Mouse (Mus musculus) heart, embryonic 11.5 days (tissue): ENCODE measurements around the gene Gdf10. TPM values are rescaled to one million over a fixed set of nuclear protein-coding genes. Genes with fewer than 3 reads are reported as not detected.

Source experiments
- ATAC-seq: fragments of 200-750 bp; cut with Nextera tagmentation; replicated peaks from 2 replicates; pipeline ENCODE4 v1.8.0; 2017; ENCODE audit warnings: moderate library complexity; ENCODE audit not compliant: insufficient number of reproducible peaks, low FRiP score, low TSS enrichment
- H3K27ac ChIP-seq: fragments of 300-500 bp; sonication (generic); 2 replicates; pipeline ENCODE4 v1.5.1; 2014; ENCODE audit warnings: mild to moderate bottlenecking, low read depth, low read length
- H3K27me3 ChIP-seq: fragments of 300-500 bp; sonication (generic); 2 replicates; pipeline ENCODE4 v1.6.1; 2014; ENCODE audit warnings: mild to moderate bottlenecking, low read length, mixed read lengths; ENCODE audit not compliant: control insufficient read depth, insufficient read depth
- H3K36me3 ChIP-seq: fragments of 300-500 bp; sonication (generic); 2 replicates; pipeline ENCODE4 v1.6.1; 2014; ENCODE audit warnings: mild to moderate bottlenecking, low read length, moderate library complexity, mixed read lengths; ENCODE audit not compliant: control insufficient read depth, insufficient read depth
- H3K4me1 ChIP-seq: fragments of 300-500 bp; sonication (generic); 2 replicates; pipeline ENCODE4 v1.6.1; 2014; ENCODE audit warnings: low read length; ENCODE audit not compliant: control insufficient read depth, insufficient read depth
- H3K4me2 ChIP-seq: fragments of 300-500 bp; sonication (generic); 2 replicates; pipeline ENCODE4 v1.6.1; 2014; ENCODE audit warnings: mild to moderate bottlenecking, moderate library complexity
- H3K4me3 ChIP-seq: fragments of 300-500 bp; sonication (generic); 2 replicates; pipeline ENCODE4 v1.5.1; 2014; ENCODE audit warnings: low read depth, low read length
- H3K9ac ChIP-seq: fragments of 300-500 bp; sonication (generic); 2 replicates; pipeline ENCODE4 v1.6.1; 2014; ENCODE audit warnings: mild to moderate bottlenecking, low read depth, low read length, moderate library complexity
- H3K9me3 ChIP-seq: fragments of 300-500 bp; sonication (generic); replicated peaks from 2 replicates; pipeline ENCODE4 v1.6.1; 2016; ENCODE audit warnings: low read length; ENCODE audit not compliant: control insufficient read depth
- WGBS: fragments of 180-500 bp; shearing (Covaris S2); extraction: QIAGEN DNeasy Blood & Tissue Kit; methylation state at CpG from one replicate; pipeline ENCODE4 v1.1.7; 2014; ENCODE audit not compliant: insufficient replicate concordance; 5-methylcytosine and 5-hydroxymethylcytosine counted together
- polyA plus RNA-seq: library from polyadenylated mRNA; unstranded; fragments of >200 nt; fragmentation: Nextera tagmentation; extraction: Ambion mirVana; gene quantifications from 2 replicates; pipeline ENCODE4 v1.2.1, GENCODE M21; 2014

Gene Gdf10
- polyA plus RNA-seq, 1 experiment from 2014 or later: 2.2 TPM

DNA sequence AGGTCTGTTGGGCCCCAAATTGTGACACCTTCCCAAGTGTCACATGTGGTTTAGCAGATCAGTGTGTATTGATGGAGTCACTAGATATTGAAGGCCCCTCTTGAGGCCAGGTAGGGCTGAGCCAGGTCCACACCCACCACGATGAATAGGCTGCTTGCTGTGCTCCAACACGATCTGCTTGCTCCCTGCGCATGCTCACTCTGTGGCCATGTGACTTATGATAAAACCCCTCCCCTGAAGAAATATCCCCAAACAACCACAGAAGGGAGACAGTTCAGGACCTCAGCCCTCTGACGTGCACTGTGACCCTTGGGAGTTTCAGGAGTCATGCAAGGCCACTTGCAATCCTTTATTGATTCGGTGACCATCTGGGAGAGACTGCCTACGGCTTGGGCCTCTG lies 22.7 kb downstream of the Gdf10 start:
- Histone ChIP-seq H3K36me3 (no peaks in the 10 kb centered on the region), H3K4me3 (no peak overlapping the region), H3K4me2 (no peak overlapping the region), H3K27ac (no peak overlapping the region), H3K4me1 (peaks cover under 1% of the 10 kb centered on the region), H3K9ac (no peak overlapping the region), H3K9me3 (no peaks in the 10 kb centered on the region), H3K27me3 (no peaks in the 10 kb centered on the region)
- WGBS: 70% methylated on average over 6 of the region's 6 CpGs
- no peak for ATAC-seq

DNA sequence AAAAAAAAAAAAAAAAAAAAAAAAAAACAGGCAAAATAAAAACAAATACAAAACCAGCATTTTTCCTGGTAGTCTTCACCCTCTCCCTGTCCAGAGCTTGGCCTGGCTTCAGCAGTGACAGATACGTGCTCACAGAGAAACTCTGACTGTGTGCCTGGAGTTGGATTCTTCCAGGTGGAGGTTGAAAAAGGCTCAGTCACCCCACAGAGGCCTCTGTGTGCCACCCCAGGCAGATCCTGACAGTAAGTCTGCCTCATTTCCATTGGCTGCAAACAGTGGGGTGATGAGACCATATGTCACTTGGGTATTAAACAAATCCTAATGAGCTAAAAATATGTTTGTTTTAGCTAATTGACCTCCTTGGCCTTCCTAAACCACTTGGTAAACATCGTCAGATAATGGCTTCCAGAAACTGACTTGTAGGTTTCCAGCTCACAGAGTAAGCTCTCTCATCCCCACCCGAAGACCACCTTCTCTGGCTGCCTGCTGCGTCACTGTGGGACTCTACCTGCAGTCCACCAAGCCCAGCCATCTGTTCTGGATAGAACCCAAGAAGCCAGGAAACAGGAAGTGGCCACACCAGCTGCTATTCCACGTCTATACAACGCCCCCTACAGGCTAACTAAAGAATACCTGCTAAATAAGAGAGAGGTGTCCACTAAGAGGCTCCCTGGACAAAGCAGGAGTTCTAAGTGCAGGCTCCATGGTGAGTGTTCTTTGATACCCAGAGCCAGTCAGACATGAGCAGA lies 29.0 kb downstream of the Gdf10 start:
- H3K4me2 ChIP-seq: no peak overlapping the region
- H3K4me3 ChIP-seq: no peak overlapping the region
- H3K36me3 ChIP-seq: no peaks in the 10 kb centered on the region
- WGBS: 46% methylated on average over 6 of the region's 6 CpGs
- H3K27ac ChIP-seq: no peak overlapping the region
- H3K9me3 ChIP-seq: no peaks in the 10 kb centered on the region
- no peak for ATAC-seq
- peaks cover 3% of the 10 kb centered on the region; the same call in 1 of the 2 replicates for H3K27me3 ChIP-seq
- H3K4me1 ChIP-seq: no peaks in the 10 kb centered on the region
- no peak overlapping the region for H3K9ac ChIP-seq

DNA sequence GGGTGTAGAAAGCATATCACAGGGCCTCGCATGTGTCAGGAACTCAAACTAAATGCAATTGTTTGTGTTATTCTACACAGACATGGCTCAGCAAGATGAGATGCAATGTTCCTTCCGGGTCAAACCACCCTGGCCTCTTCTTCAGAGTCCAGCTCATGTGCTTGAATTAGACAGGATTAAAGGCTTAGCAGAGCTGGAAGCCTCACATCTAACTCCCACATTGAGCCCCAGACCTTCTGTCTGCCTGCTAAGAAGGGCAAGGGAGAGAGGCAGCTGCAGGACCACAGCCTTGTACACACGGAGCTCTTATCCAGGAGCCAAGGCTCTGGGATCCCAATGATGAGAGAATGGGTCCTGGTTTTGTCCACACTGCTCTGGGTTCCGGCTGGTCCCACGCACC lies 30.4 kb downstream of the Gdf10 start, which contains the start of gene Rbp3:
Gene Rbp3, plus strand, starts transcription at position 243 of the 400 bp plus-strand sequence.
- Histone ChIP-seq H3K36me3 (no peaks in the 10 kb centered on the region), H3K9ac (no peak within 1 kb of the TSS), H3K27ac (no peak within 1 kb of the TSS), H3K4me1 (peaks cover 4% of the 10 kb centered on the region), H3K4me2 (no peak within 1 kb of the TSS), H3K9me3 (no peaks in the 10 kb centered on the region), H3K27me3 (peaks cover 3% of the 10 kb centered on the region; the same call in 1 of the 2 replicates), H3K4me3 (no peak within 1 kb of the TSS)
- ATAC-seq: no peak
- 82% methylated on average over 5 of the region's 5 CpGs for WGBS

DNA sequence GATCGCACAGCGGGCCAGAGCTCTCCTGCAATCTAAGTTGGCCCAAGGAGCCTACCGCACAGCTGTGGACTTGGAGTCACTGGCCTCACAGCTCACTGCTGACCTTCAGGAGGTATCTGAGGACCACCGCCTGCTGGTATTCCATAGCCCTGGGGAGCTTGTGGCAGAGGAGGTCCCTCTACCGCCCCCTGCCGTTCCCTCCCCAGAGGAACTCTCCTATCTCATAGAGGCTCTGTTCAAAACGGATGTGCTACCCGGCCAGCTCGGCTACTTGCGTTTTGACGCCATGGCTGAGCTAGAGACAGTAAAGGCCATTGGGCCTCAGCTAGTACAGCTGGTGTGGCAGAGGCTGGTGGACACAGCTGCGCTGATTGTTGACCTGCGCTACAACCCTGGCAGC lies 32.7 kb downstream of the Gdf10 start:
- H3K4me2 ChIP-seq: no peak overlapping the region
- no peak overlapping the region for H3K27ac ChIP-seq
- WGBS: 65% methylated on average over 13 of the region's 13 CpGs
- H3K4me1 ChIP-seq: peaks cover 8% of the 10 kb centered on the region
- H3K9ac ChIP-seq: no peak overlapping the region
- H3K9me3 ChIP-seq: no peaks in the 10 kb centered on the region
- H3K27me3 ChIP-seq: peaks cover 3% of the 10 kb centered on the region; the same call in 1 of the 2 replicates
- H3K36me3 ChIP-seq: no peaks in the 10 kb centered on the region
- no peak overlapping the region for H3K4me3 ChIP-seq
- ATAC-seq: no peak

DNA sequence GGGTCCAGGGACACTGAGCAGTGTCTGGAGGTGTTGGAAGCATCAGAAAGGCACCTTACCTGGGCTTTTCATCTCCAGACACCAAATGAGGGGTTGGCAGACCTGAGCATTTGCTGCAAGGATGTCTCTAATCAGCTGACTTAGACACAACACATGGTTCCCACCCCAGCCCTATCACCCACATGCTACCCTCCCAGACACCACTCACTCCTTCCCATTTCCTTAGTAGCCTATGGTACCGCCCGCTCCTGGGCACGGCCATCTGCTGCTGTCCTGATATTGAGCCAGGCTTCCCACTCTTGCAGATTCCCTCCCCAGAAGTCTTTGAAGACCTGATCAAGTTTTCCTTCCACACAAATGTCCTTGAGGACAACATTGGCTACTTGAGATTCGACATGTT lies 34.8 kb downstream of the Gdf10 start:
- Histone ChIP-seq H3K9me3 (no peaks in the 10 kb centered on the region), H3K27me3 (peaks cover 3% of the 10 kb centered on the region; the same call in 1 of the 2 replicates), H3K9ac (no peak overlapping the region), H3K4me2 (no peak overlapping the region), H3K4me1 (peaks cover 8% of the 10 kb centered on the region), H3K36me3 (no peaks in the 10 kb centered on the region), H3K27ac (no peak overlapping the region), H3K4me3 (no peak overlapping the region)
- no peak for ATAC-seq
- WGBS: 57% methylated on average over 4 of the region's 4 CpGs

DNA sequence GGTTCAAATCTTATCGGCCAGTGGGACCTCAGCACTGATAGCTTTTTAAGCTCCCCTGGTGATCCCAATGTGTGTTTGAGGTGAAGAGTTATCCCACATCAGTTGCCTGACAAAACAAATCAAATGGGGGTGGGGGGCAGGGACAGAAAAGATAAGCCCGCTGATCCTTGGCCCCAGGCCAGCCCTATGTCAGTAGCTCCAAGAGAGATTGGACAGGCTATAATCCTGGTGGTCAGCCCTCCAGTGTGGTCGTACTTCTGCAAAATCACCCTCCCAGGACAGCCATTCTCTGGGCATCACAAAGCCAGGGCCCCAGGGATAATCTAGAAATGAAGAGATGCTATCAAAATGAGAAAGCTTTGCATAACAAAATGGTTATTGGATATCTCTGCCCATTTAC lies 35.5 kb downstream of the Gdf10 start:
- Histone ChIP-seq H3K27me3 (peaks cover 3% of the 10 kb centered on the region; the same call in 1 of the 2 replicates), H3K27ac (no peak overlapping the region), H3K4me1 (peaks cover 8% of the 10 kb centered on the region), H3K4me3 (no peak overlapping the region), H3K9ac (0 out of 2 replicates have a peak overlapping the region, but pooled peaks have one; percentile 4), H3K9me3 (no peaks in the 10 kb centered on the region), H3K36me3 (no peaks in the 10 kb centered on the region), H3K4me2 (no peak overlapping the region)
- 8% methylated on average over 3 of the region's 3 CpGs for WGBS
- no peak for ATAC-seq

DNA sequence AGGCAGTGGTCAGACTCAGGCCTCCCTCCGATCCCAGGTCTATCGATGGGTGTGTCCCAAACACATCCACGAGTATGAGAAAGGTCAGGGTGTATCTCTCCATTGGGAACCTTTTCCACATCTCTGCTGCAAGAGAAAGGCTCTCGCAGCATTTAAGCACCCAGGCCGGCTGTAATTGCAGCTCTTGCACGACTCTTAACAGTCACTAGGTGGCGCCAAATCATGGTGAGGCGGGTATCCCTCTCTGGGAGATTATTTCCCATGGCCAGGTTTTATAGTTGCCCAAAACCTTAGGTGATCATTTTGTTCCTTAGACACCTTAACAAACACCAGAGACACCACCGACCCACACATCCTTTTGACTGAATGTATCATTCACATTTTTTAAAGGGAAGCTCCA lies 36.0 kb downstream of the Gdf10 start:
- Histone ChIP-seq H3K27ac (no peak overlapping the region), H3K27me3 (peaks cover 3% of the 10 kb centered on the region; the same call in 1 of the 2 replicates), H3K4me2 (no peak overlapping the region), H3K4me3 (no peak overlapping the region), H3K9ac (no peak overlapping the region), H3K4me1 (peaks cover 8% of the 10 kb centered on the region), H3K36me3 (no peaks in the 10 kb centered on the region), H3K9me3 (no peaks in the 10 kb centered on the region)
- ATAC-seq: no peak
- WGBS: 8% methylated on average over 9 of the region's 9 CpGs

DNA sequence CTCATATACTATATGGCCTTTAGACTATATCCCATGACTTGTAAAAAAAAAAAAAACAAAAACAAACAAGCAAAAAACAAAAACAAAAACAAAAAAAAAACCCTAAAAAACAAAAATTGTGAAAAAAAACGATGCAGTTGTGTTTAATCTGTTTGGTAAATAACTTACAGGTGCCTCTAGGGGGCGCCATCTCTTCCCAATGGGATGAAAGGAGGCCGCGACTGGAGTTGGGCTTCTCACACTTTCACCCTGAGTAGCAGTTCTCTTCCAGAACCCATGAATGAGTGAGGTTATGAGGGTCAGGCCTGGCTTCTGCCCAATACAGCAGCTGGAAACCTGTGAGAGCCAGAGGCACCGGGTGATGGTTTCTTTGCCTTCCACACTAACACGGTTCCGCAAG lies 42.3 kb downstream of the Gdf10 start:
- Histone ChIP-seq H3K4me2 (no peak overlapping the region), H3K4me3 (no peak overlapping the region), H3K27me3 (no peaks in the 10 kb centered on the region), H3K9me3 (no peaks in the 10 kb centered on the region), H3K36me3 (no peaks in the 10 kb centered on the region), H3K27ac (no peak overlapping the region), H3K4me1 (no peaks in the 10 kb centered on the region), H3K9ac (no peak overlapping the region)
- no peak for ATAC-seq
- WGBS: 53% methylated on average over 7 of the region's 7 CpGs

DNA sequence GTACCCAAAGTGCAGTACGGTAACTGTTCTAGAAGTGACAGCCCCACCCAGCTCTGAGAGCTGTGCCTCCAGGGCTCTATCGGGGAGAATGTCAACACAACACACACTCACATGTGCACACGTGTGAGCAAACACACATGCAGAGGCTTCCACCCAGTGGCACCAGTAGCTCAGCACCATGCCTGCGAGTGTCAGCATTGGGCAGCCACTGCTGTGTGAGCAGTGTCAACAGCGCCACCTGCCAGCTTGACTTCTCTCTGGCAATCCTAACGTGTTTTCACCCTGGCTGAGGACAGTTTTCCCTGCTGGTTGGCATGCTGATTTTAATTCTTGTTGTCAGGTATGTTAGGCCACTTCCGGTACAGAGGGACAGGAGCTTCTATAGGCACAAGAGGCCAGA lies 49.3 kb downstream of the Gdf10 start:
- Histone ChIP-seq H3K9ac (no peak overlapping the region), H3K27me3 (no peaks in the 10 kb centered on the region), H3K4me2 (no peak overlapping the region), H3K4me3 (no peak overlapping the region), H3K9me3 (no peaks in the 10 kb centered on the region), H3K36me3 (no peaks in the 10 kb centered on the region), H3K27ac (no peak overlapping the region), H3K4me1 (no peaks in the 10 kb centered on the region)
- WGBS: 44% methylated on average over 7 of the region's 7 CpGs
- ATAC-seq: no peak
